Mouse (Mus musculus): ENCODE measurements around the gene Phf12.
"Not testable (repeated sequence)": the region's sequence is repeated elsewhere in the genome, so short reads cannot be mapped to it uniquely, and the experiment has no call there.

The Phf12 gene

GRCm38 (mm10) chr11:78044758-78045251 is 62.3 kb downstream of the Phf12 start:
- peaks cover 24% of the 10 kb centered on the region for H3K4me1 ChIP-seq (replicated peaks; ENCODE audit: low read depth, low read length)
- no peaks in the 10 kb centered on the region for H3K27me3 ChIP-seq (ENCODE audit: insufficient read depth, low read length)
- 0 out of 2 replicates have a peak, but pooled peaks cover 11% of the 10 kb centered on the region for H3K36me3 ChIP-seq (ENCODE audit: insufficient read depth, low read length)
- H3K9me3 ChIP-seq (ENCODE audit: low read length) = no peaks in the 10 kb centered on the region
- TF ChIP-seq POU5F1 (IDR thresholded peaks at IDR 0.05; ENCODE audit: borderline replicate concordance, low read length) (no peak), NANOG (IDR thresholded peaks at IDR 0.05; ENCODE audit: borderline replicate concordance, low read length) (no peak), CTCF (conservative IDR thresholded peaks at IDR 0.05; ENCODE audit: low read length) (no peak)
- H3K4me3 ChIP-seq (replicated peaks; ENCODE audit: low read length) = no peak overlapping the region

DNA sequence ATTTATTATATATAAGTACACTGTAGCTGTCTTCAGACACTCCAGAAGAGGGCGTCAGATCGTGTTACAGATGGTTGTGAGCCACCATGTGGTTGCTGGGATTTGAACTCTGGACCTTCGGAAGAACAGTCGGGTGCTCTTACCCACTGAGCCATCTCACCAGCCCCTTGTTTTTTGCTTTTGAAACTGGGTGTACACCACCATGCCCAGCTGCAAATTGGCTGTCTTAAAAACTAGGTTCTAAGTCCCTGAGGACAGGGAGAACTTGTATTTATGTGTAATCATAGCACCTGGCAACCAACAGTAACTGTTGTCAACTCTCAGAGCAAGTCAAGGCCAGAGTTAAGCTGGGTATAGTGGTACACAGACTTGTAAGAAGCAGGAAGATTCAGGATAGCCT is 66.1 kb downstream of the Phf12 start:
- not testable (repeated sequence) for H3K4me3 ChIP-seq (replicated peaks; ENCODE audit: low read length); H3K27me3 ChIP-seq (ENCODE audit: insufficient read depth, low read length); H3K9me3 ChIP-seq (ENCODE audit: low read length)
- Histone ChIP-seq H3K4me1 (replicated peaks; ENCODE audit: low read depth, low read length) (peaks cover 11% of the 10 kb centered on the region), H3K36me3 (ENCODE audit: insufficient read depth, low read length) (peaks cover 37% of the 10 kb centered on the region)

GRCm38 (mm10) chr11:78053078-78053477 is 70.5 kb downstream of the Phf12 start:
- Histone ChIP-seq H3K36me3 (ENCODE audit: insufficient read depth, low read length) (peaks cover 70% of the 10 kb centered on the region), H3K9me3 (ENCODE audit: low read length) (no peaks in the 10 kb centered on the region), H3K4me3 (replicated peaks; ENCODE audit: low read length) (no peak overlapping the region), H3K4me1 (replicated peaks; ENCODE audit: low read depth, low read length) (peaks cover 15% of the 10 kb centered on the region), H3K27me3 (ENCODE audit: insufficient read depth, low read length) (peaks cover 8% of the 10 kb centered on the region)
- TF ChIP-seq CTCF (conservative IDR thresholded peaks at IDR 0.05; ENCODE audit: low read length) (no peak), NANOG (IDR thresholded peaks at IDR 0.05; ENCODE audit: borderline replicate concordance, low read length) (no peak), POU5F1 (IDR thresholded peaks at IDR 0.05; ENCODE audit: borderline replicate concordance, low read length) (no peak)

GRCm38 (mm10) chr11:78056946-78057345 is 74.4 kb downstream of the Phf12 start:
- Histone ChIP-seq H3K36me3 (ENCODE audit: insufficient read depth, low read length) (peaks cover 72% of the 10 kb centered on the region), H3K4me3 (replicated peaks; ENCODE audit: low read length) (peak overlapping the region; percentile 65), H3K9me3 (ENCODE audit: low read length) (no peaks in the 10 kb centered on the region), H3K27me3 (ENCODE audit: insufficient read depth, low read length) (peaks cover 8% of the 10 kb centered on the region), H3K4me1 (replicated peaks; ENCODE audit: low read depth, low read length) (peaks cover 29% of the 10 kb centered on the region)
- no peak for TF ChIP-seq NANOG (IDR thresholded peaks at IDR 0.05; ENCODE audit: borderline replicate concordance, low read length)
- TF ChIP-seq CTCF (conservative IDR thresholded peaks at IDR 0.05; ENCODE audit: low read length) = no peak
- no peak for TF ChIP-seq POU5F1 (IDR thresholded peaks at IDR 0.05; ENCODE audit: borderline replicate concordance, low read length)

GRCm38 (mm10) chr11:78059833-78060757 is 77.5 kb downstream of the Phf12 start:
- H3K4me1 ChIP-seq (replicated peaks; ENCODE audit: low read depth, low read length) = peaks cover 27% of the 10 kb centered on the region
- H3K9me3 ChIP-seq (ENCODE audit: low read length) = no peaks in the 10 kb centered on the region
- peaks cover 47% of the 10 kb centered on the region for H3K36me3 ChIP-seq (ENCODE audit: insufficient read depth, low read length)
- H3K4me3 ChIP-seq (replicated peaks; ENCODE audit: low read length) = no peak overlapping the region
- H3K27me3 ChIP-seq (ENCODE audit: insufficient read depth, low read length) = peaks cover 8% of the 10 kb centered on the region
- TF ChIP-seq NANOG (IDR thresholded peaks at IDR 0.05; ENCODE audit: borderline replicate concordance, low read length) (no peak), POU5F1 (IDR thresholded peaks at IDR 0.05; ENCODE audit: borderline replicate concordance, low read length) (no peak), CTCF (conservative IDR thresholded peaks at IDR 0.05; ENCODE audit: low read length) (peak; percentile 52)

- TF ChIP-seq NANOG (IDR thresholded peaks at IDR 0.05; ENCODE audit: borderline replicate concordance, low read length) (no peak), POU5F1 (IDR thresholded peaks at IDR 0.05; ENCODE audit: borderline replicate concordance, low read length) (no peak), CTCF (conservative IDR thresholded peaks at IDR 0.05; ENCODE audit: low read length) (no peak)
Measured at GRCm38 (mm10) chr11:78062563-78062962, 80.0 kb downstream of the Phf12 start.

GRCm38 (mm10) chr11:78065906-78066305 is 83.4 kb downstream of the Phf12 start:
- TF ChIP-seq POU5F1 (IDR thresholded peaks at IDR 0.05; ENCODE audit: borderline replicate concordance, low read length) = no peak
- no peak for TF ChIP-seq CTCF (conservative IDR thresholded peaks at IDR 0.05; ENCODE audit: low read length)
- TF ChIP-seq NANOG (IDR thresholded peaks at IDR 0.05; ENCODE audit: borderline replicate concordance, low read length) = no peak
- H3K4me1 ChIP-seq (replicated peaks; ENCODE audit: low read depth, low read length) = peaks cover 3% of the 10 kb centered on the region; the same call in 1 of the 2 replicates
- no peak overlapping the region for H3K4me3 ChIP-seq (replicated peaks; ENCODE audit: low read length)
- no peaks in the 10 kb centered on the region for H3K9me3 ChIP-seq (ENCODE audit: low read length)
- H3K36me3 ChIP-seq (ENCODE audit: insufficient read depth, low read length) = no peaks in the 10 kb centered on the region
- H3K27me3 ChIP-seq (ENCODE audit: insufficient read depth, low read length) = 0 out of 2 replicates have a peak, but pooled peaks cover 2% of the 10 kb centered on the region

More at GRCm38 (mm10) chr11:78062563-78062962, 80.0 kb downstream of the Phf12 start:
- Histone ChIP-seq H3K4me3 (replicated peaks; ENCODE audit: low read length) (no peak overlapping the region), H3K36me3 (ENCODE audit: insufficient read depth, low read length) (peaks cover 27% of the 10 kb centered on the region), H3K9me3 (ENCODE audit: low read length) (no peaks in the 10 kb centered on the region), H3K27me3 (ENCODE audit: insufficient read depth, low read length) (peaks cover 5% of the 10 kb centered on the region; the same call in 1 of the 2 replicates), H3K4me1 (replicated peaks; ENCODE audit: low read depth, low read length) (peaks cover 19% of the 10 kb centered on the region)

DNA sequence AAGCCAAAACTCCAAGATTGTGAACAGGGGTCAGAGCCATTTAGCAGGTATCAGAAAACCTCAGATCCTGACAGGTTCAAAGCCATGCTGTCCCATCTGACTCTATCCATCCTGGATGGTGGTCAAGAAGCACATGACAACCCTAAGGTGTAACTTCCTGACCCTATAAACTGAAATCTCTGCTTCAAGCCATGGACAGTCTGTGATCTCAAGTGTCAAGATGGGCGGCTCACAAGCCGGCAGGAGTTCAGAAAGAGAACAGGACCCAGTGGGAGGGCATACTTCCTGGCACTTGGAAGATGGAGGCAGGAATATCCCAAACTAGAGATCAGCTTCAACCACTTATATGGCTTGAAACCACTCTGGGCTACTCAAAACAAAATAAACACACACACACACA is 84.1 kb downstream of the Phf12 start:
- TF ChIP-seq POU5F1 (IDR thresholded peaks at IDR 0.05; ENCODE audit: borderline replicate concordance, low read length) (no peak), NANOG (IDR thresholded peaks at IDR 0.05; ENCODE audit: borderline replicate concordance, low read length) (no peak), CTCF (conservative IDR thresholded peaks at IDR 0.05; ENCODE audit: low read length) (no peak)
- no peak overlapping the region for H3K4me3 ChIP-seq (replicated peaks; ENCODE audit: low read length)

More for the DNA sequence above, 84.1 kb downstream of the Phf12 start:
- H3K36me3 ChIP-seq (ENCODE audit: insufficient read depth, low read length) = no peaks in the 10 kb centered on the region
- H3K4me1 ChIP-seq (replicated peaks; ENCODE audit: low read depth, low read length) = peaks cover 9% of the 10 kb centered on the region
- H3K27me3 ChIP-seq (ENCODE audit: insufficient read depth, low read length) = 0 out of 2 replicates have a peak, but pooled peaks cover 2% of the 10 kb centered on the region
- no peaks in the 10 kb centered on the region for H3K9me3 ChIP-seq (ENCODE audit: low read length)
